10 mouse cellular contexts compared by ENCODE assay signal in the genomic region with DNA sequence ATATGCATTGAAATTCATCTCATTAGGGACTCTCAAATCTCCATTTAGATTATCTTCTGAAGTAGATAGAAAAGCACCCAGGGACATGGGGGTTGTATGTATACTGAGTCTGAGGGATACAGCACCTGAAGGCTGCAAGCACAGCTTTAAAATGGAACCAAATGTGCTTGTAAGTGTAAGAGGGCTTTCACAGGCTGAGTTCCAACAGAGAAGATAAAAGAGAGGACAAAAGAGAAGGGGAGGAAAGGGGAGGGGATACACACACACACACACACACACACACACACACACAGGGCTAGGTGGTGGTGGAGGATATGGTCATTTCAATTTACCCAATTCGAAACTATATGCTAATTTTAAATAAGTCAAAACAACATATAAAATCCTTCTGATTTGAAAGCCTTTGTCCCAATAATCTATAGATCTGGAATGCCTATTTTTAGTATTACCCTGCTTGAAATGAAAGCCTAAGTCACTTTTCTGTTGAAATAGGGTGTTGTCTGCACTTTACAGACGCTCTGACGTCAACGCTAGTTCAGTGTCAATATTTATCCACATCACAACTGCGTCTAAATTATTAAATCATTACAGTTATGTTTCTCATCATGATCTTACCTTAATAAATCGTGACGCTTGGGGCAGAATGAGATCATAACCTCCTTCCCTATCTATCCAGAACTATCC.
DNase-seq lines count a peak whose midpoint lies in the region; ATAC-seq and TF ChIP-seq lines count a peak whose summit lies in the region.
"Had no signal": no experiment of that assay in that cellular context is flagged by ENCODE, and none has a peak within 500 bp of the region (broad histone marks: within the 10 kb centered on the region; RNA-seq: fewer than 3 reads in every experiment).

No protein-coding gene starts in this region.

- no peak overlapping the region; the same call in 1 of the 2 replicates for H3K9ac ChIP-seq in CH12.LX (ENCODE audit: insufficient read depth, low read depth)
- H3K9ac ChIP-seq in liver, embryonic 16.5 days (ENCODE audit: low read depth, low read length) = no peak overlapping the region

- H3K4me2 ChIP-seq in CH12.LX (ENCODE audit: insufficient read depth, low read depth, poor library complexity, severe bottlenecking) = peak overlapping the region; percentile 61
- H3K4me2 ChIP-seq in liver, embryonic 16.5 days (ENCODE audit: low read depth, low read length) = peak overlapping the region; percentile 53

- intact Hi-C loops in left cerebral cortex, postnatal 14 days (cut with DNase I) = no loop called here

- 6% methylated on average over 7 of the region's 7 CpGs for WGBS in liver, embryonic 16.5 days (ENCODE audit: insufficient replicate concordance)

- in situ Hi-C loops in CH12.LX (cut with MboI; ENCODE audit: low pct_ligation_motif_present, low pct_unique_long_range_greater_than_20kb, low sequenced_read_pairs) = loop anchor here (25.0 kb wide), 1 partner anchor 899 kb away; no protein-coding TSS in a partner anchor

- no peak for TF ChIP-seq CTCF in CH12.LX (conservative IDR thresholded peaks at IDR 0.05 in 1 of 2, IDR thresholded peaks at IDR 0.05 in 1 of 2; ENCODE audit: low read depth in 2 of 2, low read length in 2 of 2)

- H3K9me3 ChIP-seq in erythroblast, embryonic 14.5 days (ENCODE audit: control insufficient read depth, low read length) = no peaks in the 10 kb centered on the region
- H3K9me3 ChIP-seq in CH12.LX (replicated peaks; ENCODE audit: low read length) = no peaks in the 10 kb centered on the region
- no peaks in the 10 kb centered on the region for H3K9me3 ChIP-seq in liver, embryonic 16.5 days (replicated peaks; ENCODE audit: control insufficient read depth, low read length)

- TF ChIP-seq POLR2A in CH12.LX (IDR thresholded peaks at IDR 0.05; ENCODE audit: low read depth, low read length) = no peak

- no peaks in the 10 kb centered on the region for H3K36me3 ChIP-seq in erythroblast, embryonic 14.5 days (ENCODE audit: control insufficient read depth)
- no peaks in the 10 kb centered on the region for H3K36me3 ChIP-seq in CH12.LX (replicated peaks in 1 of 2; ENCODE audit: control insufficient read depth in 1 of 2, insufficient read depth in 1 of 2, low read length in 1 of 2)
- no peaks in the 10 kb centered on the region for H3K36me3 ChIP-seq in liver, embryonic 16.5 days (ENCODE audit: control insufficient read depth, insufficient read depth)

- no peak for ATAC-seq in erythroblast, adult 5-6 weeks (replicated peaks; ENCODE audit: low FRiP score, poor library complexity, severe bottlenecking)
- 0 out of 2 replicates have a peak, but pooled peaks have one; percentile 14 for ATAC-seq in granulocyte monocyte progenitor cell, adult 5-6 weeks (replicated peaks; ENCODE audit: poor library complexity, severe bottlenecking)
- peak; percentile 22 for ATAC-seq in liver, embryonic 16.5 days (ENCODE audit: low read depth)

- dilution Hi-C loops in CH12.LX (cut with MboI; ENCODE audit: extremely low pct_ligation_motif_present, extremely low pct_unique_long_range_greater_than_20kb, low sequenced_read_pairs) = no loop called here

- H3K27me3 ChIP-seq in erythroblast, embryonic 14.5 days (ENCODE audit: control insufficient read depth) = no peaks in the 10 kb centered on the region
- no peaks in the 10 kb centered on the region for H3K27me3 ChIP-seq in CH12.LX (replicated peaks)
- no peaks in the 10 kb centered on the region for H3K27me3 ChIP-seq in liver, embryonic 16.5 days (ENCODE audit: control insufficient read depth, insufficient read depth, low read depth, low read length)

- no peak for TF ChIP-seq EP300 in CH12.LX (IDR thresholded peaks at IDR 0.05; ENCODE audit: low read length)

- no peaks in the 10 kb centered on the region for H3K79me2 ChIP-seq in CH12.LX (replicated peaks; ENCODE audit: control insufficient read depth, extremely low read depth, insufficient read depth, poor library complexity, severe bottlenecking)

- TF ChIP-seq RAD21 in CH12.LX (IDR thresholded peaks at IDR 0.05; ENCODE audit: low read depth, low read length) = no peak

- H3K4me3 ChIP-seq in erythroblast, embryonic 14.5 days (replicated peaks) = peak overlapping the region; percentile 51
- no peak overlapping the region for H3K4me3 ChIP-seq in CH12.LX (replicated peaks in 1 of 3; ENCODE audit: low read depth in 2 of 3, low read length in 2 of 3, poor library complexity in 1 of 3)
- H3K4me3 ChIP-seq in liver, embryonic 16.5 days (ENCODE audit: low read depth, low read length) = peak overlapping the region; percentile 8; the same call in 1 of the 2 replicates
- H3K4me3 ChIP-seq: left cerebral cortex, adult 2 months had no signal

- H3K27ac ChIP-seq in CH12.LX (ENCODE audit: insufficient read depth, low read depth) = no peak overlapping the region
- peak overlapping the region; percentile 74 for H3K27ac ChIP-seq in liver, embryonic 16.5 days (ENCODE audit: low read length)
- H3K27ac ChIP-seq: left cerebral cortex, adult 2 months had no signal

- DNase-seq in CH12.LX (ENCODE audit: extremely low read depth) = no peak
- no peak for DNase-seq in retina, embryonic 14.5 days (ENCODE audit: low spot score)
- DNase-seq in frontal cortex, adult 2 months (ENCODE audit: extremely low spot score in 1 of 2, low spot score in 1 of 2) = no peak
- DNase-seq in left cerebral cortex, postnatal 14 days (ENCODE audit: low spot score in 2 of 2) = no peak
- DNase-seq: adrenal gland, postnatal 36 days had no signal

- peaks cover 35% of the 10 kb centered on the region for H3K4me1 ChIP-seq in erythroblast, embryonic 14.5 days (ENCODE audit: control insufficient read depth)
- H3K4me1 ChIP-seq in CH12.LX (ENCODE audit: control insufficient read depth in 1 of 2, insufficient read depth in 2 of 2) = peaks cover 0 to 11% of the 10 kb centered on the region in 2 experiments; a peak in 2 of 4 replicates
- peaks cover 7% of the 10 kb centered on the region for H3K4me1 ChIP-seq in liver, embryonic 16.5 days (ENCODE audit: control insufficient read depth, low read depth, low read length)

TF ChIP-seq in CH12.LX, 34 proteins besides CTCF, POLR2A, EP300 and RAD21:
- no peak for TF ChIP-seq TCF12 (IDR thresholded peaks at IDR 0.05; ENCODE audit: low read depth, low read length)

Comparison
In these comparisons a context has a peak if more than half of its experiments do, and no peak if none do; other contexts are left out.
1. H3K4me3 ChIP-seq: peak in erythroblast, embryonic 14.5 days (single experiment) and liver, embryonic 16.5 days (single experiment); none in CH12.LX (0 of 3).